Mouse (Mus musculus): Measurements from ENCODE around the gene Olfr516.

The Olfr516 gene

GRCm38 (mm10) chr7:108850429-108850828 lies at the start of gene Olfr516:
Gene Olfr516, minus strand, starts transcription at chr7:108850529.
- DNase-seq (ENCODE audit: low read depth, low spot score), result no peak

GRCm38 (mm10) chr7:108894320-108894719 lies 44.0 kb upstream of the Olfr516 start, which contains the start of gene Olfr519:
Gene Olfr519, minus strand, starts transcription at chr7:108894420.
- DNase-seq (ENCODE audit: low read depth, low spot score), result no peak

- DNase-seq (ENCODE audit: low read depth, low spot score), result no peak
Measured at GRCm38 (mm10) chr7:108884906-108885305, 34.6 kb upstream of the Olfr516 start, which contains the start of gene Olfr518. Gene Olfr518, minus strand, starts transcription at chr7:108885006.

- DNase-seq (ENCODE audit: low read depth, low spot score), result no peak
Measured at GRCm38 (mm10) chr7:108872279-108872678, 21.9 kb upstream of the Olfr516 start, which contains the start of gene Olfr517. Gene Olfr517, minus strand, starts transcription at chr7:108872379.

- no peak for DNase-seq (ENCODE audit: low read depth, low spot score)
Measured at GRCm38 (mm10) chr7:108825897-108826296, 24.4 kb downstream of the Olfr516 start, which contains the start of gene Olfr514. Gene Olfr514, minus strand, starts transcription at chr7:108825997.

- DNase-seq (ENCODE audit: low read depth, low spot score), result peak; percentile 57
Measured at GRCm38 (mm10) chr7:108814593-108815215, 35.6 kb downstream of the Olfr516 start.

- DNase-seq (ENCODE audit: low read depth, low spot score), result peak; percentile 76
Measured at GRCm38 (mm10) chr7:108797205-108797933, 53.0 kb downstream of the Olfr516 start.
